Mouse (Mus musculus): ENCODE measurements around the gene Lst1.
A peak's percentile ranks its signal among the peaks of the same experiment; 100 is the strongest.

Lst1 gene

DNA sequence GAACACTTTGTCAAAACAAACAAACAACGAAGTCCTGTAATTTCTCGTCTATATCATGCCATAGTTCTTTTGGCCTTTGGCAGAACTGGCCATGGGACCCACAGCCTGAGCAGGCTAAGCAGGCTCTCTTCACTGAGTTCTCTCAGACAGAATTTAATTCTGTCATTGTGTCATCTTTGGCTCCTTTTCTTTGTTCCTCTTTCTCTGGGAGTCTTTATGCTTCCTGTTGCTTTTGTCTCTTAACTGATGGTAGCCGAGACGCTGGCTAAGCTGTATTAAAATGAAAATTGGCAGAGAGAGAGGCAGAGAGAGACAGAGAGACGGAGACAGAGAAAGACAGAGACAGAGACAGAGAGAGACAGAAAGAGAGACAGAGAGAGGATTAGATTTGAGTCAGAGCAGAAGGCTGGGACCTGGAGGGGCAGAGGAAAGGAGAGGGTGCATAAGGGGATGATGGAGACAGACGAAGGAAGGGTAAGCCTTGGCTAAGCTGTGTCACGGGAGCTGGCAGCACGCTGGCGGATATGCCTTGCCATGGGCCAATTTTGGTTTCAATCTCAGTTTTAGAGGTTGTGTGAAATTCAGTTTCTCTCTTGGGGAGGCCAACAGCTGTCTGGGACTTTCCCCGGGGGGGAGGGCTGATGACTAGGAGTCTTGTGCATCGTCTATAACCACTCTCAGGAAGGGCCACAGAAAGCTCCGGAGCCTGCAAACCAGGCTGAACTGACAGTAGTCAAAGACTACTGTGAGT lies 21.7 kb upstream of the Lst1 start:
- peak; percentile 91 for DNase-seq (ENCODE audit: low read depth, low spot score)

DNA sequence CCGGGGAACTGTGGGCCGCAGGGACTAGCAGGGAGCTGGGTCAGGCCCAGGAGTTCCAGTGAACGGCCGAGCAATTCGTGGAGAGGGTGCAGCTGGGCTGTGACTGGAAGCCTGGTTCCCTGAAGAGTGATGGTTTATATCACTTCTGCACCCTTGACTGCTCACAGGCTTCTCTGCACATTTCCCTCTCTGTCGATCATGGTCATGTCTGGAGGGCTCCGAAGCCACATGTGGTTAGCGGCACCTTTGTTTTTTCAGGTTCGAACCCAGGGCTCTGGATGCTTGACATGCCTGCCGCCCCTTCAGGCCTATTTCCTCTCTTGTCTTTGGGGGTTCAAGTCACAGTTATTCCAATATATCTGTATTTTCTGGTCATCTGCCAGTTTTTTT lies 17.1 kb upstream of the Lst1 start:
- no peak for DNase-seq (ENCODE audit: low read depth, low spot score)

DNA sequence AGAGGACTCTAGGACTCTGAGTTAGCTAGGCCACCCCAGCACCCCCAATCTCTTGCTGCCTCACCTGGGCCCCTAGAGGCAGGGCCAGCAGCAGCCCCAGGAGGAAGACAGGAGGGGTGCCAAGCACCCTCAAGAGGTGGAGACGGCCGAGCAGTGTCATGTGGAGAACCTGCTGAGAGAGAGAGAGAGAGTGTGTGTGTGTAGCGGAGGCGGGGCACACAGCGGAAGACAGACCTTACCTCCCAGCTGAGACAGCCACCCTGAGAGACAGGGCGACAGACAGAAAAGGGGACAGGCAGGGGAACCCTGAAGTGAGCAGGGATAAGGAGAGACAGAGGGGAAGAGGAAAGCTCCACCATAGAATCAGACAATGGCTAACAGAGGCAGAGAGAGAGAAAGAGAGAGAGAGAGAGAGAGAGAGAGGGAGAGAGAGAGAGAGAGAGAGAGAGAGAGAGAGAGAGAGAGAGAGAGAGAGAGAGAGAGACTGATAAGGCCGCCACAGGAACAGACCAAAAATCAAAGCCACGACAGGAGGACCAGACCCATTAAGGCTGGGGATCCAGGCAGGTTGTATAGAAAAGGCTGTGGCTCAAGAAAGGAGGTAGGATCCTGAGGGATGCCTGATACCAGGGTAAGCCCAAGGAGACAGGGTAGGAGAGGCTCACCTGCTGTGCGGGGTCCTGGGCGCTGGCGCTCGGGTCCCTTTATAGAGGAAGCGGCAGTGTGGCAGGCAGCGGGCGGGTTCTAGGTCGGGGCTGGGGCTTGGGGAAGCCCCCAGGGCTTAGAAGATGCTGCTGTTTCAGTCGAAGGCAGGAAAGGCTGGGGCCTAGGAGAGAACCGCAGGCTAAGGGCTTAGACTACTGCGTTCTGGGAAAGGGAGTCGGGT lies 16.5 kb upstream of the Lst1 start, which contains the start of gene Lta:
TSS of gene Lta (minus strand) at position 858 of the 886 bp plus-strand sequence.
- peak; percentile 89 for DNase-seq (ENCODE audit: low read depth, low spot score)

- DNase-seq (ENCODE audit: low read depth, low spot score), result no peak
Measured at GRCm38 (mm10) chr17:35202442-35202841, 14.2 kb upstream of the Lst1 start.

DNA sequence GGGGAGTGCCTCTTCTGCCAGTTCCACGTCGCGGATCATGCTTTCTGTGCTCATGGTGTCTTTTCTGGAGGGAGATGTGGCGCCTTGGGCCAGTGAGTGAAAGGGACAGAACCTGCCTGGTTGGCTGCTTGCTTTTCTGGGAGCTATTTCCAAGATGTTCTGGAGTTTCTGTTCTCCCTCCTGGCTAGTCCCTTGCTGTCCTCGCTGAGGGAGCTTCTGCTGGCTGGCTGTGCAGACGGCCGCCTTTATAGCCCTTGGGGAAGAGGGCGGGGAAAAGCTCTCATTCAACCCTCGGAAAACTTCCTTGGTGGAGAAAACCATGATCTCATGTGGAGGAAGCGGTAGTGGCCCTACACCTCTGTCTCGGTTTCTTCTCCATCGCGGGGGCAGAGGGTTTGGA lies 13.5 kb upstream of the Lst1 start, which contains the start of gene Tnf:
TSS of gene Tnf (minus strand) at position 221 of the 400 bp plus-strand sequence.
- peak; percentile 88 for DNase-seq (ENCODE audit: low read depth, low spot score)

DNA sequence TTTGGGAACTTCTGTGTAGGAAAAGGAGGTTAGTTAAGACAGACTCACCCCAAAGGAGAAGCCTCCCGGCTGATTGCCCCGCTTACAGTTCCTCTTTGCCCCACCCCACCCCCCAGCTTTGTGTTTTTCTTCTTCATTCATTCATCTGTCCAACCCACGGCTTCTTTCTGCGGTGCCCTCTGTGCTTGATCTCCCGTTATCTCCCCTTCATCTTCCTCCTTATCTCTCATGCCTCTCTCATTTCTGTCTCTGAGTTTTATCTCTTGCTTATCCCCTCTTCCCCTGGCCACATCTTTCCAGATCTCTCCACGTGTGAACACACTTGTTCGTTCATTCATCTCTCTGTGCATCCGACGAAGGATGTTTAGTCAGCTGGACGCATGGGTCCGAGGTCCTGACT lies 12.9 kb upstream of the Lst1 start:
- peak; percentile 79 for DNase-seq (ENCODE audit: low read depth, low spot score)

DNA sequence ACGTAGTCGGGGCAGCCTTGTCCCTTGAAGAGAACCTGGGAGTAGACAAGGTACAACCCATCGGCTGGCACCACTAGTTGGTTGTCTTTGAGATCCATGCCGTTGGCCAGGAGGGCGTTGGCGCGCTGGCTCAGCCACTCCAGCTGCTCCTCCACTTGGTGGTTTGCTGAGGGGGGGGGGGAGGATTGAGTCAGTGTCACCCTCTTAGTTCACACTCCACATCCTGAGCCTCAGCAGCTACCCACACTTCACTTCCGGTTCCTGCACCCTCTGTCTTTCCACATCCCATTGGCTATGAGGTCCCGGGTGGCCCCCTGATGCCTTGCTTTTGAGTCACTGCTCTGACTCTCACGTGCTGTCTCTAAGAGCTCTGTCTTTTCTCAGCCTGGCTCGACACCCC lies 12.2 kb upstream of the Lst1 start:
- DNase-seq (ENCODE audit: low read depth, low spot score), result peak; percentile 95

GRCm38 (mm10) chr17:35198946-35199345 lies 10.7 kb upstream of the Lst1 start:
- peak; percentile 9 for DNase-seq (ENCODE audit: low read depth, low spot score)

GRCm38 (mm10) chr17:35198029-35198428 lies 9.8 kb upstream of the Lst1 start:
- DNase-seq (ENCODE audit: low read depth, low spot score), result peak; percentile 12

- peak; percentile 77 for DNase-seq (ENCODE audit: low read depth, low spot score)
Measured at GRCm38 (mm10) chr17:35197126-35197525, 8.9 kb upstream of the Lst1 start.

- peak; percentile 54 for DNase-seq (ENCODE audit: low read depth, low spot score)
Measured at GRCm38 (mm10) chr17:35196321-35196641, 8.0 kb upstream of the Lst1 start.

GRCm38 (mm10) chr17:35195631-35196320 lies 7.5 kb upstream of the Lst1 start:
- DNase-seq (ENCODE audit: low read depth, low spot score), result peak; percentile 93

- peak; percentile 55 for DNase-seq (ENCODE audit: low read depth, low spot score)
Measured at GRCm38 (mm10) chr17:35194844-35195630, 6.8 kb upstream of the Lst1 start.

DNA sequence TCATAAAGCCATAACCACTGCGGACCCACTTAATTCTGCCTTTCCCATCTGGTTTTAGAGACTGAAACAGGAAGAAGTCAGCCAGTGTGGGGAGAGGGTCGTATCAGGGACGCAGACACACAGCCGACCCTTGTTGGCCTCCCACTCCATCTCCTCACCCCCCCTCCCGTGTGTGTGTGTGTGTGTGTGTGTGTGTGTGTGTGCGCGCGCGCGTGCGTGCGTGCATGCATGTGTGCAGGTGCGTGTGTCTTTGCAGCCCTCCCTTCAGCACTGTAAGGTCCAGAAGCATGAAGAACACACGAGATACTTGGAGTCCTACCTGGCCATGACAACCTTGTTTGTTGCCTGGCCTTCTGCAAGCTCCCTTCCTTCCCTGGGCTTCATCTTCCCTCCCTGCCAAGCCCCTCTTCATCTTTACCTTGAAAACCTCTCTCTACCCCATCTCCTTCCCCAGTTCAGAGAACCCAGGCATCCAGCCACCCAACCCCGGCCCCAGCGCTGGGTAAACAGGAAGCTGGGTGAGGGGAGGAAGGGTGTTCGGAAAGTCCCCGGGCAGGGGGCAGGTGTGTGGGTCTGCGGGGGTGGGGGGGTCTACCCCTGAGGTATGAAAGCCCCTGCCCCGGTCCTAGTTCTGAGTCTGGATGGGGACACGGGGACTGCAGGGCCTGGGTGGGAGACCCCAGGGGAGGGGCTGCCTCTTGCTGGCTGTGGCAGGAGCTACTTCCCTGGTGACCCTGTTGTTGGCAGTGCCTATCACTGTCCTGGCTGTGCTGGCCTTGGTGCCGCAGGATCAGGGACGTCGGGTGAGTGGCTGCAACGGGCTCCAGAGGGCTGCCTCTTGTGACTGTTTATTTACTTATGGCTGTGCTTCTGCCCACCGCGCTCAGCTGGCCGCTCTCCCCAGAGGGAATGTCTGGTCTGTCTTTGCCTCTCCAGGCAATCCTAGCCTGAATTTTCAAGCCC lies 5.9 kb upstream of the Lst1 start, which contains the start of gene Ltb:
TSS of gene Ltb (plus strand) at position 559 of the 963 bp plus-strand sequence.
- peak; percentile 85 for DNase-seq (ENCODE audit: low read depth, low spot score)

DNA sequence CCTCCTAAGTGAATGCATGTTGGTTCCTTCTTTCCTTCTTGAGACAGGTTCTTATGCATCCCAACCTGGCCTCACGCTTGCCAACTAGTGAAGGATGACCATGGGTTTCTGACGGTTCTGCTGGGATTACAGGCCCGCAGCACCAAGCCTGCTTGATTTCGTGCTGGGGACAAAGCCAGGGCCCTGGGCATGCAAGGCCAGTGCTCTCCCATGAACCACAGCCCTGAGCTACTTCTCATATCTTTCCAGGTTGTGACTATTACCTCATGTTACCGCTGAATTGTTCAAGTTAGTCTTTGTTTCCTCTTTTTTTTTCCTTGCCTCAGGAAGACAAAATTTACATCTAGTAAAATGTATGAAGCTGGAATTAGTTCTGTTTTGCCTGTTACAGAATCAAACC lies 4.7 kb upstream of the Lst1 start:
- DNase-seq (ENCODE audit: low read depth, low spot score), result no peak

DNA sequence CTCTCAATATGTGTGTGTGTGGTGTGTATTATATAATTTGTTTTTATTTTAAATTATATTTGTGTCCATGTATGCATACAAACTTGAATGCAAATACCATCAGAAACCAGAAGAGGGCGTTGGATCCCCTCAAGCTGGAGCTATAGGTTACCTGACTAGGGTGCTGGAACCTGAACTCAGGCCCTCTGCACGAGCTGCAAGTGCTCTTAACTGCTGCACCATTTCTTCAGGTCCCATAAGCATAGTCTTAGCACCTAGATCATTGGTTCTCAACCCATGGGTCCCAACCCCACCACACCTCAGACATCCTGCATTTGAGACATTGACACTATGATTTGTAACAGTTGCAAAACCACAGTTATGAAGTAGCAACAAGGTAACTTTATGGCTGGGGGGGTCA lies 3.5 kb upstream of the Lst1 start:
- DNase-seq (ENCODE audit: low read depth, low spot score), result no peak

DNA sequence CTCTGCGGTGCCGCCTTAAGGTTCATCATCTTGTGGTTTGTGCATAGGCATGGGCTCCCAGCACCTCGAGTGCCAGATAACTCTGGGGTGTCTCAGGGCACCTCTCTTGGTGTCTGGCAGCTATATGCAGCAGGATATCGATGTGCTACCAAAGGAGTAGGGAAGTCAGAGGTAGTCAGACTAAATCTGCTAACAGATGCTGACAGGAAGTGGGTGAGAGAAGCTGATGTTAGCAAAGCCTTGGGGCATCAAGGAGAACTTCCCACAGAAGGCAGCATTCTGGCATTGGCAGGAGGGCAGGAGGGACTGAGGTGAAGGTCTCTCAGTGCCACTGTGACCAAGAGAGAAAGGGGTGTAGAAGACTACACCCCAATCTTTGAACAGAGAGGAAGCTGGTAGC lies 1.9 kb upstream of the Lst1 start:
- peak; percentile 78 for DNase-seq (ENCODE audit: low read depth, low spot score)

GRCm38 (mm10) chr17:35189186-35189585 lies 947 bp upstream of the Lst1 start:
- no peak for DNase-seq (ENCODE audit: low read depth, low spot score)

- no peak for DNase-seq (ENCODE audit: low read depth, low spot score)
Measured at GRCm38 (mm10) chr17:35187345-35187744, 894 bp downstream of the Lst1 start.

GRCm38 (mm10) chr17:35186681-35187080 lies 1.6 kb downstream of the Lst1 start:
- DNase-seq (ENCODE audit: low read depth, low spot score), result peak; percentile 87

Data from CD4-positive helper T cell, adult 2 months (primary cell).